Mouse (Mus musculus) heart, postnatal 14 days (tissue): ENCODE measurements around the gene Opn1mw. TPM values are rescaled to one million over a fixed set of nuclear protein-coding genes. Genes with fewer than 3 reads are reported as not detected.
"Not testable (repeated sequence)": the region's sequence is repeated elsewhere in the genome, so short reads cannot be mapped to it uniquely, and the experiment has no call there.

Source experiments
- DNase-seq, 2 experiments: peaks; one replicate each; pipeline ENCODE4 v3.0.0; 2021 to 2022
- intact Hi-C: fragments of 180-260 bp; cut with DNase I; formaldehyde crosslinking; loops from one replicate; pipeline ENCODE4 v1.15.1; 2025
- long read RNA-seq, 2 experiments: library from polyadenylated mRNA; stranded (forward); transcript quantifications; one replicate each; pipeline ENCODE4 v2.0.0; 2021
- total RNA-seq, 2 experiments: library from RNA; stranded (reverse); gene quantifications; 2 replicates each; pipeline ENCODE4 v1.2.3; 2021

The Opn1mw gene
- not detected for total RNA-seq
- long read RNA-seq, experiment 1 = 0 reads
- long read RNA-seq, experiment 2 = 0 reads

DNA sequence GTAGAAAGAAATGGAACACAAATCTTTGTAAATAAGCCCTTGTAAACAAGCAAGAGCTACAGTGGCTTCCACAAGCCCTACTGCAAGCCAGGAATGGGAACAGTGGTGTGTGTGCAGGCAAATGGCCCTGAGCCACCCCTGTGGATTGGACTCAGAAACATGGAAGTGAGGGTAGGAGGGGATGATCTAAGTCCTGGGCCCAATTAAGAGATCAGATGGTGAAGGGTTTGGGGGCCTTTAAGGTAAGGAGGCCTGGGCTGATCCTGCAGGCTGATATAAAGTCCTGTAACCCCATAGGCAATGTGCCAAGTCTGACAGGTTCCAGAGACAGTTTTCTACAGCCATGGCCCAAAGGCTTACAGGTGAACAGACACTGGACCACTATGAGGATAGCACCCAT lies at the start of gene Opn1mw:
Gene Opn1mw (plus strand): TSS at position 301 of the 400 bp plus-strand sequence.
- intact Hi-C loops = no loop called here
- no peak for DNase-seq

DNA sequence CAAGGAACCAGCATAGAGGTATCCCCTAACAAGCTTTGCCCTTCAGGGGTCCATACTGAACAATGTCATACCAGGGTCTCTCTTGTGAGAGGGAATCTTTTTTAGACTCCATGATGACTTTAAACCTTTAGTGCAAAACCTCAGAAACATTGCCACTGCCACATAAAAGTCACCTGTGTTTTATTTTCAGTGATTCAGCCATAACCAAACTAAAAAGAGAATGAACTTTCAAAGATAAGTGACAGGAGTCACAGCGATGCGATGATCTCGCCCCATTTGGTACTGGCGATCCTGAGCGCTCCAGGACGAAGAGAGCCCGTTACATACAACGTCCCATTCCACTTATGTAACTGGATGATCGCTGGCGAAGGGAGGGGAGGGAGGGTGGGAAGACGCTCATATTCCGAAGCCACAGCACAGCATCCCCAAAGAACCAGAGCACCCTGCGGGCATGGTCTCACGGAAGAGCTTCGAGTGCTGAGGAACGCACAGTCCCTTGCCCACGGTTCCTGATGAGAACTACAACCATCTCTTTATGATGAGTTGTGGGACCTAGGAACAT lies 42.9 kb upstream of the Opn1mw start:
- intact Hi-C loops = no loop called here
- DNase-seq = no peak

DNA sequence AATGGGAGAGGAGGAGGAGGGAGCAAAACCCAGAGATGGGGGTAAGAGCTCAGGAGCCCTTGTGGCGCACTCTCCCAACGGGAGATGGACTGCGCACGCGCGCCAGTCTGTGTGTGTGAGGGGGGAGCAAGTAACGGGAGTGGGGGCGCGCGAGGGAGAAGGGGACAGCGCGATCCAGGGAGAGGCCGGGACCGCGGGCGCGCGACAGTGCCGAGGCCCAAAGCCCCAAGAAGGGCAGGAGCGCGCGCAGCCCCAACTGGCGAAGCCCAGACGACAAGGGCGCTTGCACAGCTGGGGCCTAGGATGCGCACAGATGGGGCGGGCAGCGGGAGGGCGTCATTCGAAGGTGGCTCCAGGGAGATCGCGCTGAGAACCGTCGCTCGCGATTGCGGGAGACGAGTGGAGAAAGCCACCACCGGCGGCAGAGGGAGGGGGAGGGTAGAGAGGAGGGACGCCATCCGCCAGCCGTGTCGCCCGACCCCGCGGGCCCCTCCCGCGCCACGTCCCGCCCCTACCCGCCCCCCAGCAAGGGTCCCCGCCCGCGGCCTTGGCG lies 42.2 kb upstream of the Opn1mw start:
- intact Hi-C loops = loop anchor here (5.0 kb wide), 2 partner anchors 63 to 118 kb away; partner anchors contain the start of genes Hcfc1 and Irak1
- peak; percentile 79 to 83 for DNase-seq

DNA sequence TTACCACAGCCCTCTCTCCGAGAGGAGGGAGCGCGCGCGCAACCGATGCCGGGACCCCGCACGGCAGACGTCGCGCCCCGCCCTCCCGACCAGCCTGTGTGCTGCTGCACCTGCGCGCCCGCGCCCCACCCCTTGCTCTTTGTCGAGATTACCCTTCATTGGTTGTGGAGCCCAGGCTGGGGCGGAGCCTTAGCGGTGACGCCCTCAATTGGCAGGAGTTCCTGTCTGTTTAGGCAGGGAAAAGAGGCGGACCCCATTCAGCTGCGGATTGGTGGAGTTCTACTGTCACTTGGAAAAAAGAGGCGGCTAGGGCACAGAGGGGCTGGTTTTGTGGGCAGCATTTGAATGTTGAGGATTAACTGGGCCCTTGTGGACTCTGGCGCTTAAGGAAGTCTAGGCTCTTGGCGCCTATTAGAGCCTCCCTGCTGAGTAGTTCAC lies 41.6 kb upstream of the Opn1mw start:
- intact Hi-C loops = loop anchor here (5.0 kb wide), 2 partner anchors 63 to 118 kb away; partner anchors contain the start of genes Hcfc1 and Irak1
- DNase-seq = peak; percentile 95

DNA sequence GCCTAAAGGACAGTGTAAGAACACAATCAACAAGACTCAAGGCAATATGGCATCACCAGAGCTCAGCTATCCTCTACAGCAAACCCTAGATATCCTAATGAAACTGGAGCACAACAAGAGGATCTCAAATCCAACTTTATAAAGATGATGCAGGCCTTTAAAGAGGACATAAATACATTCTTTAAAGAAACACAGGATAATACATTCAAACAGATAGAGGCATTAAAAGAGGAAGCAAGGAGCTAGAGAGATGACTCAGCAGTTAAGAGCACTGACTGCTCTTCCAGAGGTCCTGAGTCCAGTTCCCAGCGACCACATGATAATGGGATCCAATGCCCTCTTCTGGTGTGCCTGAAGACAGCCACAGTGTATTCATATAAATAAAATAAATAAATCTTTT lies 32.1 kb upstream of the Opn1mw start:
- intact Hi-C loops = no loop called here
- DNase-seq = no peak

DNA sequence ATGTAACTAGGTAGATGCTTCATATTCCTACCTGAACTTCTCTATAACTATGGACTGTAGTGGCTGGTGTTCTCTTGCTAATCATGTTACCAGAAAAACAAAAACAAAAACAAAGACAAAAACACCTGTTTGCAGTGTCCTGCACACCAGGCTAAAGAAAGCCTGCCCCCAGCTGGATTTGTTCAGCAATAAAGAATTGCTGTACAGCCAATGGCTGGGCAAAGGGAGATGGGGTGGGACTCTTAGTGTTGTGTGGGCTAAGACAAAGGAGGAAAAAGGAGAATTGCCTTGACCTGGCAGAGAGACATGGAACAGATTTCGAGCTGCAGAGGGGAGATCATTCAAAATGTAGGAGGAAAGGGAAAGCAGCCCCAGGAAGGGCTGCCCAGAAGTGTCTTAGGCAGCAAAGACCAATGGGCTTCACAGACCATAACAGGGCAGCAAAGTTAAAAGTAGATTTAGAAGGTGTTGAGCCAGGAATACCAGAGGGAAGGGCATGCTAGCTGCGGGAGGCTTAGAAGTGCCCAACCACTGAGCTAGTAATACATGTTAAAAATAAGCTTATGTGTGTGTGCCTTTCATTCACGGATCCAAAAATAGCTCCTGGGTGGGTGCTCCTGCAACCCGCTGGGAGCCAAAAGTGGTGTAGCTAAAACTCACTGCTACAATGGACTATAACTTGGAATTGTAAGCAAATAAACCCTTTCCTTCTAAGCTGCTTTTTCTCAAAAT lies 23.6 kb upstream of the Opn1mw start:
- intact Hi-C loops = loop anchor here (5.0 kb wide), 1 partner anchor 81 kb away; the partner anchor contains the start of gene Irak1
- peak in 1 of 2 experiments; percentile 12 for DNase-seq

DNA sequence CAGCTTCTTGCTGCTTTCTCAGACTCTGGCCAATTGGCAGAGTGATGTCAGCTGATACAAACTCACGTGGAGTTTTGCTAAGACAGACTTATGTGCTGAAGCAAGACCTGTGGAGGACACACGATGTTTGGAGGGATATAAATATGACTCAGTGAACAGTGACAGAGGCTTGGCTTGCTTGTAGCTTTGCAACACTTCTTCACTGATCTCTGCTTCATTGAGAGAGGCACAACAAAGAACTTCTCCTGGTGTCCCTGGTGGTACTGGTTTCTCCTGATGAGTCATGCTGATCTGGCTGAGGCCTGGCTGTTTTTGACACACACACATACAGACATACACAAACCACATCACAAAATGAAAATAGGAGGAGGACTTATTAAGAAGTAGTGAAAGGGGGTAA lies 21.3 kb upstream of the Opn1mw start:
- intact Hi-C loops = no loop called here
- no peak for DNase-seq

DNA sequence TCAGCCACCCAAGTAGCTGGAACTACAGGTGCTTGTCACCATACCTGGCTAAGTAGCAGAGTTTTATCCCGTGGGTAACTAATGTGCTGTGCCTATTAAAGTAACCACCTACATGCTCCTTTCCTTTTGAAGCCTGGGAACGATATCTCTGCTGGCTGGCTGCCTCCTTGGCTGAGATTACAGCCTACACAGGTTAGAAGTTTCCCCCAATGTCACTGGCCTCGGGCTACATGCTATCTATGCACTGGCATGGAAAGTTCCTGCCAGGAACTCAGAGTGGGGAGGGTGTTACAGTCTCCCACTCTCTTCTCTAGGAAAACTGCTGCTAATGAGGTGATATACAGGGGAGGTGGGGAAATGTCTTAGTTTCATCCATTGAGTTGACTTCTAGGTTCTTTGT lies 18.5 kb upstream of the Opn1mw start:
- DNase-seq = peak in 1 of 2 experiments; percentile 8
- intact Hi-C loops = no loop called here

DNA sequence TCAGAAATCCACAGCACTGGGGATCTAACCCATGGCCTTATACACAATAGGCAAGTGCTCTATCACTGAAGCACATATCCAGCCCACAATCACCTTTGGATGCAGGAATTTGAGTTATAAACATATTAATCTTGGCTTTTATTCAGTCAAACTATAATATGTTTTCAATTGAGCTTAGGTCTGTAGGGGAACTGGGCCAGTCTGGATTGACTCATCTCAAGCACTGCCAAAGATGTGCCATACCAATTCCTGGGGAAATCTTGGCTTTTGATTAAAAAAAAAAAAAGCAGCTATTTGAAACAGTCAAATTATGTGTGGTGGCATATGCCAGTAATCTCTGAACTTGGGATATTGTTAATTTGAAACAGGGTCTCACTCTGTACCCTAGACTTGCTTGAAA lies 13.2 kb upstream of the Opn1mw start:
- intact Hi-C loops = loop anchor here (2.0 to 10.0 kb wide), 2 partner anchors 101 to 299 kb away; no protein-coding TSS in a partner anchor

DNA sequence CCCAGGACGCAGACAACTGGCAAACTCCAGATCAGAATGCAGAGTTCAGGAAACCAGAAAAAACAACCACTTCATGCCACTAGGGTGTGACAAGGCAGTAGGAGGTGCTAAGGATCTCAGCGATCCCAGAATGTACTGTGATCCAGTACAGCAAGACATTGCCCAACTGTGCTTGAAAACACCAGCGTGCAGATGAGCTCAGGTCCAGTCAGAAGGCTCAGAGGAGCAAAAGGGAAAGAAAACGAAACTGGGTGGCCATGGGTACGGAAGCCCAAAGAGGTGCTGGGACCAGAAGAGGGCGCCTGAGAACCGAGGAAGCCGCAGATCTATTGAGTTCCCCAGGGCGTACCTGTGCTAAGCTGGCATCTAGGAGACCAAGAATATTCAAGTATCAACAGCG lies 11.8 kb upstream of the Opn1mw start:
- DNase-seq = peak; percentile 59 to 61
- intact Hi-C loops = loop anchor here (2.0 to 10.0 kb wide), 4 partner anchors 93 to 297 kb away; partner anchors contain the start of genes Flna and Irak1

More for the DNA sequence above, 13.2 kb upstream of the Opn1mw start:
- no peak for DNase-seq

DNA sequence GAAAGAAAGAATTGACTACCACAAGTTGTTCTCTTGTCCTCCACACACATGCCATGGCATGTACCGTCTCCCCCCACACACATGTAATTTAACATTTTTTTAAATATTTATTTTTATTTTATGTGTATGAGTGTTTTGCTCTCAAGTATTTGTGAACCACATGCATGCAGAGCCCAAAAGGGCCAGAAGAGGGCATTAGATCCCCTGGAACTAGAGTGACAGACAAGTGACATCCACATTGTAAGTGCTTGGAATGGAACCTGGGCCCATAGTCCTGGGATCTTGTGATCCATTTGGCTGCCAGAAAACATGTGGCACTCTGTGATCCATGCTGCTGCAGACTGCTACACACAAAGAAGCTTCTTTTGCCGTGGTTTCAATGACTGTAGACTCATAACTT lies 2.3 kb upstream of the Opn1mw start:
- intact Hi-C loops = no loop called here
- DNase-seq = no peak

DNA sequence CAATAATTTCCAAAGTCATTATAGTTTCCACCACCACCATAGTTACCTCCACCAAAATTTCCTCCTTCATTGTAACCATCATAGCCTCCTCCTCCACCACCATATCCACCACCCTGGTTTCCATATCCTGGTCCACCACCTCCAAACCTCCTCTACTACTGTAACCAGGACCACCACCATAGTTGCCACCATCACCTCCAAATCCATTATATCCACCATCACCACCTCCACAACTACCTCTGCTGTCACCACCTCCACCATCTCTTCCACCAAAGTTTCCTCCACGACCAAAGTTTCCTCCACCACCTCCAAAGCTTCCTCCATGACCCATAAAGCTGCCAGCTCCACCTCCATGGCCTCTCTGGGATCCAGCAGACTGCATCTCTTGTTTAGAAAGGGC lies 8.0 kb downstream of the Opn1mw start, which contains the start of gene Mecp2:
Gene Mecp2 (minus strand): TSS at position 101 of the 400 bp plus-strand sequence.
- intact Hi-C loops, DNase-seq: not testable (repeated sequence)

DNA sequence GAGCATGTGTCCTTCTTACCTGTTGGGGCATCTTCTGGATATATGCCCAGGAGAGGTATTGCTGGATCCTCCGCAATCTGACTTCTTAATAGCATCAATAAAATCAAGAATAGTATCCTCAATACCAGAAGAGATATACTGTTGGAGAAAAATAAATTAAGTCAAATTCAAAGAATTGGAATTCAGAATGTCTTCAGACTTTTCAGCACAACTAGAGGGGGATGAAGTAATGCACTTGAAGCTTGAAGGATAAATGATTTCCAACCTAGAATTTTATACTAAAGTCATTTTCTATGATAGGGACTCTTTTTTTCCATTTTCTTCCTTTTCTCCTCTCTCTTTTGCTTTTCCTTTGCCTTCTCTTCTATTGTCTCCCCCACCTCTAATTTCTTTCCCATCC lies 40.5 kb downstream of the Opn1mw start, which contains the start of gene Tex28:
Gene Tex28 (minus strand): TSS at position 101 of the 400 bp plus-strand sequence.
- no peak for DNase-seq
- intact Hi-C loops = no loop called here

DNA sequence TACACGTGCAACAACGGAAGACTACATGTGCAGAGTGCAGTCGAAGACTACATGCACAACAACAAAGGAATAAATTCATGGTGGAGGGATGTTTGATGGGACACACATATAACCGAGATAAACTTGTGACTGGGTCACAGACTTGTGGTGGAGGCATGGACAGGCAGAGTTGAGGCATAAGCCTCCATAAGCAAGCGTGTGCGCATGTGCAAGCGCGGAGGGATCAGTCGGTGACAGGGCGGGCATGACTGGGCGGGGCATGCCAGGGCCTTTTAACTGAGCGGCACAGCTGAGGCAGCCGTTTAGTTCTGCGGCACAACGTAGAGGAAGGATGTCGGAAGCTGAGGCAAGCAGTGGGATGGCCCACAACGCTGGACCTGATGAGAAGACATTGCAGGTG lies 49.7 kb downstream of the Opn1mw start, which contains the start of gene Tktl1:
Gene Tktl1 (plus strand): TSS at position 301 of the 400 bp plus-strand sequence.
- no peak for DNase-seq
- intact Hi-C loops = no loop called here

Other genes starting within 250 kb of the Opn1mw start
- gene Avpr2, start 235.4 kb upstream of the Opn1mw start, total RNA-seq = not detected
- 1 to 10 TPM; 2.0 to 2.1 TPM for gene L1cam, start 231.4 kb upstream of the Opn1mw start, total RNA-seq
- gene Arhgap4, start 205.6 kb upstream of the Opn1mw start, total RNA-seq = 1 to 10 TPM; 2.0 to 4.0 TPM
- 10 to 100 TPM; 54.3 to 59.5 TPM for gene Naa10, start 205.5 kb upstream of the Opn1mw start, total RNA-seq
- 10 to 100 TPM in 1 of 2 experiments, 1 to 10 TPM in 1; 8.2 to 10.1 TPM for gene Renbp, start 196.6 kb upstream of the Opn1mw start, total RNA-seq
- gene Hcfc1, start 161.1 kb upstream of the Opn1mw start, total RNA-seq = 10 to 100 TPM; 46.5 to 49.8 TPM
- gene Irak1, start 103.5 kb upstream of the Opn1mw start, total RNA-seq = 10 to 100 TPM; 54.5 to 55.6 TPM
- gene Mecp2, start 7.9 kb downstream of the Opn1mw start, total RNA-seq = 10 to 100 TPM; 28.4 to 34.6 TPM
- not detected for gene Tex28, start 40.4 kb downstream of the Opn1mw start, total RNA-seq
- gene Tktl1, start 49.8 kb downstream of the Opn1mw start, total RNA-seq = not detected
- 100 to 1,000 TPM; 157 to 168 TPM for gene Flna, start 122.4 kb downstream of the Opn1mw start, total RNA-seq
- 10 to 100 TPM; 31.4 to 34.6 TPM for gene Emd, start 127.2 kb downstream of the Opn1mw start, total RNA-seq
- 100 to 1,000 TPM; 153 to 191 TPM for gene Rpl10, start 143.3 kb downstream of the Opn1mw start, total RNA-seq
- gene Taz, start 154.4 kb downstream of the Opn1mw start, total RNA-seq = 10 to 100 TPM; 39.0 to 42.9 TPM
- 10 to 100 TPM; 13.2 to 13.3 TPM for gene Dnase1l1, start 154.9 kb downstream of the Opn1mw start, total RNA-seq
- gene Atp6ap1, start 169.6 kb downstream of the Opn1mw start, total RNA-seq = 100 to 1,000 TPM; 122 TPM
- gene Gdi1, start 177.5 kb downstream of the Opn1mw start, total RNA-seq = 10 to 100 TPM; 77.6 to 90.8 TPM
- gene Fam50a, start 185.6 kb downstream of the Opn1mw start, total RNA-seq = 10 to 100 TPM; 28.5 to 28.6 TPM
- 1 to 10 TPM in 1 of 2 experiments, under 1 TPM in 1; 0.98 to 1.1 TPM for gene Plxna3, start 201.6 kb downstream of the Opn1mw start, total RNA-seq
- gene Lage3, start 226.2 kb downstream of the Opn1mw start, total RNA-seq = 10 to 100 TPM; 34.7 to 38.3 TPM
- gene Ubl4a, start 245.8 kb downstream of the Opn1mw start, total RNA-seq = 10 to 100 TPM; 48.1 to 53.6 TPM
- 1 to 10 TPM; 5.3 to 5.5 TPM for gene Slc10a3, start 245.9 kb downstream of the Opn1mw start, total RNA-seq